Comparison of ENCODE assay signal across 8 mouse cellular contexts in the genomic region with DNA sequence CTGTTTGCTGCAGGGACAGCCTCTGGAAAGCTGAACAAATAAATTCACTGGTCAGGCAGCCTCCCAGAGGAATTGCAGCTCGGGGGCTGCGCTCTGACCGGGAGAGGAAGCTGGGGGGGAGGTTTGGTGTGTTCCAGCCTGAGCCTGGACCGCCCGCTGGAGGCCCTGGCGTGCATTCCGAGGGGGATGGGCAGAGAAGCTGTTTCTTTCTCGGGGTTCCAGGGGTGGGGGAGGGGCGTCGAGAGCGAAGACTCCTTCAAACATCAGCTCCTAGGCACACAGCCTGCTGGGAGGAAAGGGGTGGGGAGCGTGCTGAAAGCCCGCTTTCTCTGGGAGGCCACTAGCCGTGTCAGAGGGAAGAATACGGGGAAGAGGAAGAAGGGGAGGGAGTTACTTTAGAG. TPM values are rescaled to one million over a fixed set of nuclear protein-coding genes. Genes with fewer than 3 reads are reported as not detected.
A peak's percentile ranks its signal among the peaks of the same experiment; 100 is the strongest.
DNase-seq lines count a peak whose midpoint lies in the region; ATAC-seq lines count a peak whose summit lies in the region.

No protein-coding gene starts in this region.

- H3K27me3 ChIP-seq in forebrain, embryonic 11.5 days (ENCODE audit: control insufficient read depth, insufficient read depth, low read length), result no peaks in the 10 kb centered on the region
- H3K27me3 ChIP-seq in heart, embryonic 15.5 days, result no peaks in the 10 kb centered on the region
- no peaks in the 10 kb centered on the region for H3K27me3 ChIP-seq in liver, embryonic 12.5 days (replicated peaks)
- H3K27me3 ChIP-seq in neural tube, embryonic 13.5 days, result no peaks in the 10 kb centered on the region

- H3K36me3 ChIP-seq in forebrain, embryonic 11.5 days (ENCODE audit: control insufficient read depth, insufficient read depth, low read length), result no peaks in the 10 kb centered on the region
- H3K36me3 ChIP-seq in heart, embryonic 15.5 days, result no peaks in the 10 kb centered on the region
- peaks cover 10% of the 10 kb centered on the region for H3K36me3 ChIP-seq in liver, embryonic 12.5 days
- H3K36me3 ChIP-seq in neural tube, embryonic 13.5 days, result no peaks in the 10 kb centered on the region

- H3K4me2 ChIP-seq in forebrain, embryonic 11.5 days (ENCODE audit: low read depth, low read length, severe bottlenecking), result peak overlapping the region; percentile 89
- H3K4me2 ChIP-seq in heart, embryonic 15.5 days, result peak overlapping the region; percentile 70
- H3K4me2 ChIP-seq in liver, embryonic 12.5 days, result peak overlapping the region; percentile 91
- peak overlapping the region; percentile 98 for H3K4me2 ChIP-seq in neural tube, embryonic 13.5 days

- H3K27ac ChIP-seq in forebrain, embryonic 11.5 days (ENCODE audit: low read depth, low read length), result peak overlapping the region; percentile 98
- H3K27ac ChIP-seq in heart, embryonic 15.5 days, result peak overlapping the region; percentile 98
- peak overlapping the region; percentile 93 for H3K27ac ChIP-seq in liver, embryonic 12.5 days
- peak overlapping the region; percentile 97 for H3K27ac ChIP-seq in neural tube, embryonic 13.5 days (replicated peaks)

- H3K4me3 ChIP-seq in forebrain, embryonic 11.5 days (ENCODE audit: low read depth, low read length), result peak overlapping the region; percentile 95
- H3K4me3 ChIP-seq in heart, embryonic 15.5 days, result peak overlapping the region; percentile 80
- H3K4me3 ChIP-seq in liver, embryonic 12.5 days, result peak overlapping the region; percentile 98
- H3K4me3 ChIP-seq in neural tube, embryonic 13.5 days, result peak overlapping the region; percentile 92

- DNase-seq in cerebellum, adult 11 months, result peak; percentile 64
- DNase-seq in forebrain, embryonic 11.5 days (ENCODE audit: low spot score), result peak; percentile 95
- peak; percentile 97 for DNase-seq in kidney, postnatal 10 days
- DNase-seq in urinary bladder, postnatal 25 days (ENCODE audit: low spot score), result peak; percentile 47

- peaks cover under 1% of the 10 kb centered on the region for H3K9me3 ChIP-seq in forebrain, embryonic 11.5 days (ENCODE audit: control insufficient read depth, low read length)
- H3K9me3 ChIP-seq in heart, embryonic 15.5 days (replicated peaks), result no peaks in the 10 kb centered on the region
- H3K9me3 ChIP-seq in liver, embryonic 12.5 days (replicated peaks), result peaks cover 4% of the 10 kb centered on the region
- H3K9me3 ChIP-seq in neural tube, embryonic 13.5 days, result no peaks in the 10 kb centered on the region

- peaks cover 24% of the 10 kb centered on the region for H3K4me1 ChIP-seq in forebrain, embryonic 11.5 days (replicated peaks; ENCODE audit: control insufficient read depth, insufficient read depth, low read length)
- H3K4me1 ChIP-seq in heart, embryonic 15.5 days (replicated peaks), result peaks cover 44% of the 10 kb centered on the region
- peaks cover 65% of the 10 kb centered on the region for H3K4me1 ChIP-seq in liver, embryonic 12.5 days
- peaks cover 61% of the 10 kb centered on the region for H3K4me1 ChIP-seq in neural tube, embryonic 13.5 days (replicated peaks)

- no peak for ATAC-seq in cerebellum, adult (ENCODE audit: insufficient number of reproducible peaks, low FRiP score, low TSS enrichment)
- ATAC-seq in forebrain, embryonic 11.5 days (replicated peaks; ENCODE audit: low FRiP score), result peak; percentile 77
- peak; percentile 67 for ATAC-seq in heart, embryonic 15.5 days (replicated peaks; ENCODE audit: insufficient number of reproducible peaks, insufficient read depth, low FRiP score, low read depth)
- no peak for ATAC-seq in liver, embryonic 12.5 days
- ATAC-seq in neural tube, embryonic 13.5 days (ENCODE audit: low read depth), result peak; percentile 61

- WGBS in forebrain, embryonic 11.5 days, result 2% methylated on average over 13 of the region's 15 CpGs
- WGBS in heart, embryonic 15.5 days, result 4% methylated on average over 15 of the region's 15 CpGs
- 6% methylated on average over 15 of the region's 15 CpGs for WGBS in liver, embryonic 12.5 days (ENCODE audit: insufficient replicate concordance)
- 1% methylated on average over 15 of the region's 15 CpGs for WGBS in neural tube, embryonic 13.5 days

- peak overlapping the region; percentile 99 for H3K9ac ChIP-seq in forebrain, embryonic 11.5 days (ENCODE audit: low read length)
- peak overlapping the region; percentile 40 for H3K9ac ChIP-seq in heart, embryonic 15.5 days
- H3K9ac ChIP-seq in liver, embryonic 12.5 days, result no peak overlapping the region
- peak overlapping the region; percentile 96 for H3K9ac ChIP-seq in neural tube, embryonic 13.5 days

RNA-seq across cellular contexts. Expression of a gene that starts 3.9 kb away (rescaled TPM):
- polyA plus RNA-seq in forebrain, embryonic 11.5 days (2014; fragmentation: Nextera tagmentation; extraction: Ambion mirVana), result 59.4 and 63.9 TPM in 2 replicates
- polyA plus RNA-seq in heart, embryonic 15.5 days (2015; fragmentation: Nextera tagmentation; extraction: Ambion mirVana), result 30.8 and 31.7 TPM in 2 replicates
- 29.4 and 29.7 TPM in 2 replicates for polyA plus RNA-seq in liver, embryonic 12.5 days (2016; fragmentation: Nextera tagmentation; extraction: Ambion mirVana)
- 21.5 and 24.5 TPM in 2 replicates for polyA plus RNA-seq in neural tube, embryonic 13.5 days (2015; fragmentation: Nextera tagmentation; extraction: Ambion mirVana)

RNA-seq across cellular contexts. Expression of a gene that starts 4.4 kb away (rescaled TPM):
- 0.41 and 0.79 TPM in 2 replicates for polyA plus RNA-seq in forebrain, embryonic 11.5 days (2014; fragmentation: Nextera tagmentation; extraction: Ambion mirVana)
- 2.0 and 2.4 TPM in 2 replicates for polyA plus RNA-seq in heart, embryonic 15.5 days (2015; fragmentation: Nextera tagmentation; extraction: Ambion mirVana)
- polyA plus RNA-seq in liver, embryonic 12.5 days (2016; fragmentation: Nextera tagmentation; extraction: Ambion mirVana), result 0.27 and 0.35 TPM in 2 replicates
- 0.67 and 0.83 TPM in 2 replicates for polyA plus RNA-seq in neural tube, embryonic 13.5 days (2015; fragmentation: Nextera tagmentation; extraction: Ambion mirVana)

RNA-seq across cellular contexts. Expression of a gene that starts 13.1 kb away (rescaled TPM):
- 20.4 and 22.9 TPM in 2 replicates for polyA plus RNA-seq in forebrain, embryonic 11.5 days (2014; fragmentation: Nextera tagmentation; extraction: Ambion mirVana)
- polyA plus RNA-seq in heart, embryonic 15.5 days (2015; fragmentation: Nextera tagmentation; extraction: Ambion mirVana), result 6.5 and 7.0 TPM in 2 replicates
- polyA plus RNA-seq in liver, embryonic 12.5 days (2016; fragmentation: Nextera tagmentation; extraction: Ambion mirVana), result 3.5 and 3.7 TPM in 2 replicates
- 14.9 and 15.3 TPM in 2 replicates for polyA plus RNA-seq in neural tube, embryonic 13.5 days (2015; fragmentation: Nextera tagmentation; extraction: Ambion mirVana)

RNA-seq across cellular contexts. Expression of a gene that starts 34.5 kb away (rescaled TPM):
- 6.3 and 7.6 TPM in 2 replicates for polyA plus RNA-seq in forebrain, embryonic 11.5 days (2014; fragmentation: Nextera tagmentation; extraction: Ambion mirVana)
- polyA plus RNA-seq in heart, embryonic 15.5 days (2015; fragmentation: Nextera tagmentation; extraction: Ambion mirVana), result 1.6 and 2.1 TPM in 2 replicates
- 0.08 TPM in 1 of 2 replicates, not detected in the other for polyA plus RNA-seq in liver, embryonic 12.5 days (2016; fragmentation: Nextera tagmentation; extraction: Ambion mirVana)
- polyA plus RNA-seq in neural tube, embryonic 13.5 days (2015; fragmentation: Nextera tagmentation; extraction: Ambion mirVana), result 30.7 and 32.0 TPM in 2 replicates

RNA-seq across cellular contexts. Expression of a gene that starts 53.4 kb away (rescaled TPM):
- not detected in 2 replicates for polyA plus RNA-seq in forebrain, embryonic 11.5 days (2014; fragmentation: Nextera tagmentation; extraction: Ambion mirVana)
- not detected in 2 replicates for polyA plus RNA-seq in heart, embryonic 15.5 days (2015; fragmentation: Nextera tagmentation; extraction: Ambion mirVana)
- polyA plus RNA-seq in liver, embryonic 12.5 days (2016; fragmentation: Nextera tagmentation; extraction: Ambion mirVana), result not detected in 2 replicates
- not detected in 2 replicates for polyA plus RNA-seq in neural tube, embryonic 13.5 days (2015; fragmentation: Nextera tagmentation; extraction: Ambion mirVana)

Comparison
In these comparisons a context has a peak if more than half of its experiments do, and no peak if none do; other contexts are left out.
1. DNase-seq: peak in every context shown above with its lines; median percentile 97 in kidney, postnatal 10 days; 95 in forebrain, embryonic 11.5 days; 64 in cerebellum, adult 11 months; 47 in urinary bladder, postnatal 25 days.
2. ATAC-seq: peak in forebrain, embryonic 11.5 days (single experiment), heart, embryonic 15.5 days (single experiment) and neural tube, embryonic 13.5 days (single experiment); none in cerebellum, adult (single experiment) and liver, embryonic 12.5 days (single experiment).
3. Peak in every context shown above with its lines, with median percentiles within 50 percentile points of each other: H3K27ac ChIP-seq, H3K4me2 ChIP-seq and H3K4me3 ChIP-seq.